Mouse (Mus musculus) spleen, adult 2 months (tissue): ENCODE data around the gene Garnl3. TPM values are rescaled to one million over a fixed set of nuclear protein-coding genes. Genes with fewer than 3 reads are reported as not detected.
"Not testable (repeated sequence)": the region's sequence is repeated elsewhere in the genome, so short reads cannot be mapped to it uniquely, and the experiment has no call there.

ENCODE experiments used
- DNase-seq, 2 experiments: peaks; one replicate each; pipeline versions ENCODE4 v3.0.0 to v3.0.0-alpha.2; 2012 to 2021; ENCODE audit warnings: low spot score in 2 of 2, low read depth in 1 of 2
- H3K27ac ChIP-seq: fragments of 200-500 bp; 2 replicates; pipeline ENCODE4 v1.5.1; 2012; ENCODE audit warnings: low read length, inconsistent platforms; ENCODE audit not compliant: insufficient read depth
- H3K27me3 ChIP-seq: fragments of 200-500 bp; 2 replicates; pipeline ENCODE4 v1.6.1; 2012; ENCODE audit warnings: mild to moderate bottlenecking, moderate library complexity, low read length, inconsistent platforms; ENCODE audit not compliant: control insufficient read depth, insufficient read depth
- H3K36me3 ChIP-seq: fragments of 200-500 bp; 2 replicates; pipeline ENCODE4 v1.6.1; 2012; ENCODE audit warnings: mild to moderate bottlenecking, low read length, inconsistent platforms; ENCODE audit not compliant: control insufficient read depth, insufficient read depth
- H3K4me1 ChIP-seq: fragments of 200-500 bp; 2 replicates; pipeline ENCODE4 v1.6.1; 2011; ENCODE audit warnings: inconsistent platforms; ENCODE audit not compliant: control insufficient read depth, insufficient read depth, insufficient read length
- H3K4me3 ChIP-seq: fragments of 200-500 bp; 2 replicates; pipeline ENCODE4 v1.5.1; 2011; ENCODE audit warnings: mild to moderate bottlenecking, inconsistent platforms; ENCODE audit not compliant: insufficient read depth, insufficient read length; ENCODE audit errors: extremely low read depth
- CTCF ChIP-seq: fragments of 200-500 bp; IDR thresholded peaks from 2 replicates; pipeline ENCODE4 v1.5.1; 2011; ENCODE audit warnings: mild to moderate bottlenecking, inconsistent platforms; ENCODE audit not compliant: insufficient read depth, insufficient read length, insufficient replicate concordance; ENCODE audit errors: extremely low read depth
- POLR2A ChIP-seq: fragments of 200-500 bp; IDR thresholded peaks from 2 replicates; pipeline ENCODE4 v1.6.1; 2011; ENCODE audit warnings: low read depth, low read length, inconsistent platforms
- WGBS: fragments of 180-500 bp; shearing (Covaris S2); methylation state at CpG from one replicate; pipeline ENCODE4 v1.1.7; 2018; 5-methylcytosine and 5-hydroxymethylcytosine counted together
- polyA plus RNA-seq: library from polyadenylated mRNA; depleted of rRNA; stranded (reverse); fragments of >200 nt; gene quantifications from 2 replicates; pipeline ENCODE4 v1.2.3, GENCODE M21; 2012

Garnl3 gene
- polyA plus RNA-seq, 1 experiment = 1.9 TPM

DNA sequence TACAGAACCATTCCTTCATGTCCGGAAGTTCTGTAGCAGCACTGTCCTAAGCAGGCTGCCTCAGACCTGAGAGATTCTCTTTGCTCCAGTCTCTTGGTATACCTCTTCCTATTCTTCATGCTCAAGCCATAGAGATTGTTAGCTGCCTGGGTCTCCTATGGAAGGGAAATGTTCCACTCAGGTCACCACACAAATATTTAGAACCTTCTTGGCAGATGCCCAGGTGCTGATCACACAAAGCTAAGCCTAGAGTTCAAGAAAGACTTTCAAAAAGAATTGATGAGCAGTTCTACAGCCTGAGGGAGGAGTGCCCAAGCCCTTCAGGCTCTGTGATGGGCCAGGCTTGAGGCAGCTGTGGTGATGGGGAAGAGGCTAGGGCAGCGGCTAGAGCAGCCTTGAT, 2.4 kb downstream of the Garnl3 start:
- Histone ChIP-seq H3K36me3 (no peaks in the 10 kb centered on the region), H3K4me3 (no peak overlapping the region), H3K27ac (no peak overlapping the region), H3K27me3 (no peaks in the 10 kb centered on the region; the same call in 1 of the 2 replicates), H3K4me1 (peaks cover 8% of the 10 kb centered on the region)
- TF ChIP-seq CTCF = no peak
- no peak for TF ChIP-seq POLR2A
- WGBS = 72% methylated on average over 2 of the region's 2 CpGs
- DNase-seq = no peak

DNA sequence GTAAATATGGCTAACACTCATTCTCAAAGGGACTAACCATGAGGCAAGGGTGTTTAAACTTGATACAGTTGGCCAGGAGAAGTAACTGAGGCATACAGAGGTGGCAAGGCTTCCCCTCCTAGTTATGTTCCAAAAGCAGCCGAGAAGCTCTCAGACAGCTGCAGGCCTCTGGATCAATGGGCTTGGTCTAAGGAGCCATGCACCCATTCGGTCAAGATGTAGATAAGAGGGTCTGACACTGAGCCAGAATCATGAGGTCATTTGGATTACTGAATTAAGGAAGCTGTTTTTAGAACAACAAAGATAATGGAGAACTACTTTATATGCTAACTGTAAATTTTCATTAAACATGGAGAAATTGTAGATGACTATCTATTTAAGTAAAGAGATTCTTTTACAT, 4.2 kb downstream of the Garnl3 start:
- H3K27me3 ChIP-seq = no peaks in the 10 kb centered on the region; the same call in 1 of the 2 replicates
- TF ChIP-seq POLR2A = no peak
- TF ChIP-seq CTCF = no peak
- 77% methylated on average over 2 of the region's 2 CpGs for WGBS

DNA sequence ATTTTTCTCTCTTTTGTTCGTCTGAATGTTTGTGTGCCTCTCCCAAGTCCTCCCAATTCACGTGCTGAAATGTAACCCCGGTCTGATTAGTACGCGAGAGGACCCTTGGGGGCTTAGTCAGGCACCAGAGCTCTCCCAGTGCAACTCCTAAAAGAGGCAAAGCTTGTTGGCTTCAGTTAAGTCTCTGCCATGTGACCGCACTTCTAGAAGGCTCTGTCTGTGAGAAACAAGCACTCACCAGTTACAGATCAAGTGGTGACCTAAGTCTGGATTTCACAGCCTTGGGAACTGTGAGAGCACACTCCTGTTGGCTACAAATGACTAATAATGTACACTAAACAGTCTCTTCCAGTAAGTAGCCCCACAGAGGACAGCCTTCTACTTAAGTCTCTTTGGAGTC, 8.6 kb downstream of the Garnl3 start:
- TF ChIP-seq CTCF = no peak
- no peak for TF ChIP-seq POLR2A
- no peak for DNase-seq
- no peak overlapping the region for H3K4me3 ChIP-seq
- no peaks in the 10 kb centered on the region; the same call in 1 of the 2 replicates for H3K27me3 ChIP-seq
- H3K4me1 ChIP-seq = no peaks in the 10 kb centered on the region
- H3K36me3 ChIP-seq = no peaks in the 10 kb centered on the region
- H3K27ac ChIP-seq = no peak overlapping the region
- 84% methylated on average over 6 of the region's 6 CpGs for WGBS

More for the DNA sequence above, 4.2 kb downstream of the Garnl3 start:
- Histone ChIP-seq H3K4me3 (no peak overlapping the region), H3K27ac (no peak overlapping the region), H3K36me3 (no peaks in the 10 kb centered on the region), H3K4me1 (peaks cover 8% of the 10 kb centered on the region)
- DNase-seq = no peak

DNA sequence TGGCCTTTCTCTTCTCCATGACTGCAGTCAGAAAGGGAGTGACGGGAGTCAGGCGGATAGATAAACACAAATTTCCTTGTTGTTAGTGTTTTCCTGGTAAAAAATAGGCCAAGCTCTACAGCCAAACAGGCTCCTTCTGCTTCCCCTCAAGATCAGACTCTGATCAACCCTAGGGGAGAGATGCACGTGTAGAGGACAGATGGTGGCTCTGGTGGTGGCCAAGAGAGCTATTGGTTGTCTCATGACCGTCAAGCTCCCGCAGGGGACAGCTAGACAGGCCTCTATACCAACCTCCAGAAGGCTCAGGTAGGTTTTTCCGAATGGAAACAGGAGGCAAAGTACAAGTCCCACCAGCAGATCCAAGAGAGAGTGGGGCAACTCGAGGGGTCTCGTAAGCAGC, 30.9 kb downstream of the Garnl3 start:
- 93% methylated on average over 8 of the region's 8 CpGs for WGBS
- H3K4me3 ChIP-seq = no peak overlapping the region

DNA sequence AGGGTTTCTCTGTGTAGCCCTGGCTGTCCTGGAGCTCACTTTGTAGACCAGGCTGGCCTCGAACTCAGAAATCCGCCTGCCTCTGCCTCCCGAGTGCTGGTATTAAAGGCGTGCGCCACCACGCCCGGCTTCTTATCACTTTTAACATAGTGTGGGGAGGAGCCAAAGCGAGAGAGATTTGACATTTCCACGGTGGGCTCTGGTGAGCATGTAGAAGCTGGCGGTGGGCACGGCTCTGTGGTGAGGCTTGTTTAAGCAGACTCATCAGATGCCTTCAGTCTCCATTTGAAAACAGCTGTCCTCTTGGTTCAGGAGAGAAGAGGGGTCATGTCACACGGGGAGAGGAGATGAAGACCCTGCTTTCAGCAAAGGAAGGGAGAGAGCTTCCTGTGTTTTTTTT, 34.1 kb downstream of the Garnl3 start:
- 90% methylated on average over 12 of the region's 12 CpGs for WGBS
- not testable (repeated sequence) for H3K27me3 ChIP-seq, DNase-seq, H3K4me3 ChIP-seq, H3K27ac ChIP-seq, H3K36me3 ChIP-seq, H3K4me1 ChIP-seq

More for the DNA sequence above, 30.9 kb downstream of the Garnl3 start:
- TF ChIP-seq POLR2A (no peak), CTCF (no peak)
- Histone ChIP-seq H3K4me1 (no peaks in the 10 kb centered on the region), H3K27me3 (no peaks in the 10 kb centered on the region), H3K36me3 (no peaks in the 10 kb centered on the region), H3K27ac (no peak overlapping the region)
- DNase-seq = no peak

DNA sequence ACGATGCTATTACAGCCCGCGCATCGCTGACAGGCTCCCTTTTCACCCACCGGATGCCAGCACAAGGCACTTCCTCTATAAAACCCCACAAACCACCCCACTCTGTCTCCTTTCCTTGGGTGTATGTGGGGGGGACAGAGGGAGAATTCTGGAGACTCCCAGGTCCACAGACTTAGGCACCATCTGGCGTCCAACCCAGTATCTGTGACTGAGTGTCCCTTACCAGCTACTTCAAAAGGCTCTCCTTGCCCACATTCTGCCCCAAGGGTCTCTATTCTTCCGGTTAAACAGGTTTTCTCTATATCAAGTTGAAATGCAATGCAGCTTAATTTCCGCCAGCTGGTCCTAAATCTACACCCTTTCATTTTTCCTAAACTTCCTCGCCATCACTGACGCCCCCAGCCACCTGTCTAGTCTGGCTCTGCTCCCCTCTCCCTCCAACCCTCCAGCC, 36.2 kb downstream of the Garnl3 start:
- TF ChIP-seq POLR2A (no peak), CTCF (no peak)
- Histone ChIP-seq H3K27ac (no peak overlapping the region), H3K27me3 (no peaks in the 10 kb centered on the region), H3K36me3 (no peaks in the 10 kb centered on the region), H3K4me3 (no peak overlapping the region), H3K4me1 (no peaks in the 10 kb centered on the region)
- WGBS = 46% methylated on average over 10 of the region's 10 CpGs
- no peak for DNase-seq

DNA sequence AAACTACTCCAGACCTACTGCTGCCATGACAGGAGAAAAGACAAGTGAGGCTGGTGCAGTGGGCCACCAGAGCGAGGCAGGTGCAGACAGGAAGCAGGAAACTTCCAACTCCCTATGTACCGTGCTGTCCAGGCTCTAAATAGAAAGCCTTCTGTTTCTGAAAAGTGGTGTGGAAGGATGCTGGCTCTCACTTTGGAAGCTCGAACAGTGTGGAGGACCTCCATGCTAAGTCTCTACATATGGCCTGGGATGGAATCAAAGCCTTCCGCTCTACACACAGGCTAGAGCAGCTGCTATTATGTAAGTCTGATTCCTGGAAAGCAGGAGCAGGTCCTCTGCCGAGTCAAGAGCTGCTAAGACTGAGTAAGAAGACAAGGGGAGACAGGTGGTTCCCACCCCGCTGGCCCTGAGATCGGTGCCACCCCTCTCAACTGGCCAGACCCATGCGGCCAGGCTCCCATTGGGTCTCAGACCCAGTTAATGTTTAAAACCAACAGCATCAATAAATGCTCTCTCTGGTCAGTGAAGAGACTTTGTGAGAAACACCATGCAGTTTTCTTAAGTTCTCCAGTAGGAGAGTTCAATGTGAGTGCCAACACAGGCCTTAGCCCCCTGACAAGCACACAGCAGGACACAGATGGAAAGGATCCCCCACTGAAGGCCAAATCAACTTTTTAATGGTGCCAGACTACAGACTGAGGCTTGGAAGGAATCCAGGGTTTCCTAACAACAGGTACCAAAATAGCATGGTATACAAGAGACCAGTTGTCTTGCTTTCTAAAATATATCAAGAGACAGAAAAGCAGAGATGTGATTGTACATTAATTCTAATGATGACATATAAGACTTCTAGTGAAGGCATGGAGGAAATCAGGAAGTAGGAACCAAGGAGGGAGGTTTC, 40.6 kb downstream of the Garnl3 start:
- Histone ChIP-seq H3K36me3 (no peaks in the 10 kb centered on the region), H3K4me1 (no peaks in the 10 kb centered on the region), H3K4me3 (no peak overlapping the region), H3K27ac (no peak overlapping the region), H3K27me3 (no peaks in the 10 kb centered on the region)
- TF ChIP-seq POLR2A = no peak
- no peak for TF ChIP-seq CTCF
- no peak for DNase-seq
- 76% methylated on average over 8 of the region's 8 CpGs for WGBS

DNA sequence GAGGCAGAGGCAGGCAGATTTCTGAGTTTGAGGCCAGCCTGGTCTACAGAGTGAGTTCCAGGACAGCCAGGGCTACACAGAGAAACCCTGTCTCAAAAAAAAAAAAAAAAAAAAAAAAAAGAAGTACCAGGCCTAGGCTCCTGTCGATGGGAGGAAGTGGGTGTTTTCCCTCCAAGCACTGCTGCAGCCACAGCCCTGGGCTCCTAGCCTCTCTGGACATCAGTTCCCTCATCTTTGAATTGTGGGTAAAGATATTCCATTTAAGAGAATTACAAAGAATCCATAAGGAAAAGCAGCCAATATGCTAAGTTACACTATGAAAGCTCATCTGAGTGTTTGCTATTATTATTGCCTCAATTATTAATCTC, 41.4 kb downstream of the Garnl3 start:
- H3K36me3 ChIP-seq, H3K27ac ChIP-seq, H3K4me1 ChIP-seq, H3K27me3 ChIP-seq, H3K4me3 ChIP-seq, DNase-seq: not testable (repeated sequence)
- 0% methylated on average over 1 of the region's 1 CpGs for WGBS
